Mouse (Mus musculus) adrenal gland, adult 8-10 months (tissue): Measurements from ENCODE around the gene Sirpa. TPM values are rescaled to one million over a fixed set of nuclear protein-coding genes. Genes with fewer than 3 reads are reported as not detected.
A peak's percentile ranks its signal among the peaks of the same experiment; 100 is the strongest.

Source experiments
- DNase-seq: peaks from one replicate; pipeline ENCODE4 v3.0.0; 2022
- total RNA-seq, 4 experiments: library from RNA; stranded (reverse); gene quantifications; 2 replicates each; pipeline ENCODE4 v1.2.4; 2022

Gene Sirpa
- total RNA-seq, 4 experiments from 2014 or later: 58.4 to 75.6 (median 70.1) TPM

GRCm38 (mm10) chr2:129652616-129653015 is 60.0 kb downstream of the Sirpa start:
- DNase-seq: no peak

GRCm38 (mm10) chr2:129653632-129654031 is 61.0 kb downstream of the Sirpa start:
- DNase-seq: no peak

GRCm38 (mm10) chr2:129654233-129654950 is 61.8 kb downstream of the Sirpa start:
- DNase-seq: no peak

GRCm38 (mm10) chr2:129655033-129655432 is 62.4 kb downstream of the Sirpa start:
- no peak for DNase-seq

GRCm38 (mm10) chr2:129658796-129659195 is 66.2 kb downstream of the Sirpa start:
- DNase-seq: peak; percentile 69

- no peak for DNase-seq
Measured at GRCm38 (mm10) chr2:129660020-129660419, 67.4 kb downstream of the Sirpa start.

- DNase-seq: no peak
Measured at GRCm38 (mm10) chr2:129662484-129662883, 69.8 kb downstream of the Sirpa start.

GRCm38 (mm10) chr2:129671911-129672310 is 79.3 kb downstream of the Sirpa start:
- no peak for DNase-seq

- peak; percentile 58 for DNase-seq
Measured at GRCm38 (mm10) chr2:129674935-129675634, 82.5 kb downstream of the Sirpa start.

GRCm38 (mm10) chr2:129677664-129678063 is 85.0 kb downstream of the Sirpa start:
- DNase-seq: no peak

- no peak for DNase-seq
Measured at GRCm38 (mm10) chr2:129679066-129679465, 86.4 kb downstream of the Sirpa start.

GRCm38 (mm10) chr2:129680236-129680635 is 87.6 kb downstream of the Sirpa start:
- DNase-seq: no peak

Other genes with a start within 250 kb of the Sirpa start
- gene Il1b, start 221.7 kb upstream of the Sirpa start, total RNA-seq: 1 to 10 TPM in 3 of 4 experiments, under 1 TPM in 1; 0.87 to 2.7 (median 1.8) TPM
- not detected for gene F830045P16Rik, start 56.2 kb upstream of the Sirpa start, total RNA-seq
- under 1 TPM in 3 of 4 experiments, not detected in 1; 0.14 to 0.48 (median 0.43) TPM for gene Pdyn, start 107.0 kb downstream of the Sirpa start, total RNA-seq
- gene Stk35, start 207.7 kb downstream of the Sirpa start, total RNA-seq: 10 to 100 TPM; 28.2 to 47.3 (median 38.9) TPM